Mouse (Mus musculus) midbrain, embryonic 13.5 days (tissue): ENCODE measurements around the gene 1700092M07Rik. TPM values are rescaled to one million over a fixed set of nuclear protein-coding genes. Genes with fewer than 3 reads are reported as not detected.

ENCODE experiments used
- ATAC-seq: fragments of 200-750 bp; cut with Nextera tagmentation; 2 replicates; pipeline ENCODE4 v1.8.0; 2017; ENCODE audit warnings: mild to moderate bottlenecking, moderate TSS enrichment, moderate library complexity
- H3K27ac ChIP-seq: fragments of 300-500 bp; sonication (generic); 2 replicates; pipeline ENCODE4 v1.5.1; 2015; ENCODE audit warnings: inconsistent platforms, mild to moderate bottlenecking, moderate library complexity
- H3K27me3 ChIP-seq: fragments of 300-500 bp; sonication (generic); 2 replicates; pipeline ENCODE4 v1.6.1; 2015; ENCODE audit warnings: mild to moderate bottlenecking, inconsistent platforms
- H3K36me3 ChIP-seq: fragments of 300-500 bp; sonication (generic); 2 replicates; pipeline ENCODE4 v1.6.1; 2015; ENCODE audit warnings: mild to moderate bottlenecking, inconsistent platforms
- H3K4me1 ChIP-seq: fragments of 300-500 bp; sonication (generic); replicated peaks from 2 replicates; pipeline ENCODE4 v1.6.1; 2015; ENCODE audit warnings: inconsistent platforms
- H3K4me2 ChIP-seq: fragments of 300-500 bp; sonication (generic); replicated peaks from 2 replicates; pipeline ENCODE4 v1.6.1; 2015; ENCODE audit warnings: moderate library complexity, mild to moderate bottlenecking, inconsistent platforms
- H3K4me3 ChIP-seq: fragments of 300-500 bp; sonication (generic); replicated peaks from 2 replicates; pipeline ENCODE4 v1.5.1; 2015; ENCODE audit warnings: mild to moderate bottlenecking, inconsistent platforms
- H3K9ac ChIP-seq: fragments of 300-500 bp; sonication (generic); replicated peaks from 2 replicates; pipeline ENCODE4 v1.6.1; 2015; ENCODE audit warnings: mild to moderate bottlenecking, inconsistent platforms
- H3K9me3 ChIP-seq: fragments of 300-500 bp; sonication (generic); 2 replicates; pipeline ENCODE4 v1.6.1; 2016; ENCODE audit warnings: mild to moderate bottlenecking, inconsistent platforms
- WGBS: fragments of 180-500 bp; shearing (Covaris S2); methylation state at CpG from one replicate; pipeline ENCODE4 v1.1.7; 2015; 5-methylcytosine and 5-hydroxymethylcytosine counted together
- polyA plus RNA-seq: library from polyadenylated mRNA; unstranded; fragments of >200 nt; fragmentation: Nextera tagmentation; extraction: Ambion mirVana; gene quantifications from 2 replicates; pipeline ENCODE4 v1.2.1, GENCODE M21; 2015

Gene 1700092M07Rik
- polyA plus RNA-seq, 1 experiment from 2014 or later: 2.5 TPM

DNA sequence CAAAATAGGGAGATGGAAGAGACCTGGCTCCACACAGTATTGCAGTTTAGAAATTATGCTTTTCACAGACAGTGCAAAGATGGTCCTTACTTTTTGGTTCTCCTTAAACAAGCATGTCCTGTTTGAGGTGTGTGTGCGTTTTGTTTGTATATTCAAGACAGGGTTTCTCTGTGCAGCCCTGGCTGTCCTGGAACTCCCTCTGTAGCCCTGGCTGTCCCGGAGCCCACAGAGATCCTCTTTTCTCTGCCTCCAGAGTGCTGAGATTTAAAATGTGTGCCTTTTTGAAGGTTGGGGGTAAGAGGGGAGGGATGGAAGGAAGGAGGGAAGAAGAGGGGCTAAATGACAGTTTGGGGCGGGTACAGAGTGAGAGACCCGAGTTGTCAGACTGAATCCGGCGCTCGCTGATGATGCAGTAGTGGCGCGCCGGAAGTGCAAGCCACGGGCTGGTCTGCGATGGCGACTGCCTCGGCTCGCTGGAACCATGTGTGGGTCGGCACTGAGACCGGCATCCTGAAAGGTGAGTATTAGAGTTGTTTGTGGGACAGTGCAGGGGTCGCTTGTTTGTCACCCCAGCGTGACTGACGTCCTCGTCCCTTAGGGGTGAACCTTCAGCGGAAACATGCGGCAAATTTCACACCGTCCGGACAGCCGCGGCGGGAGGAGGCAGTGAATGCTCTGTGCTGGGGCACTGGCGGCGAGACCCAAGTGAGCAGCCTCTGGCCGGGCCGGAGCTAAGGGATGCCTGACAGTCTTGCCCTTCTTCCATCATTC is 4.9 kb upstream of the 1700092M07Rik start, which contains the start of gene Wdr74:
Gene Wdr74, plus strand, starts transcription at position 439 of the 771 bp plus-strand sequence.
- H3K9me3 ChIP-seq: no peaks in the 10 kb centered on the region
- peak within 1 kb of the TSS; percentile 78 for H3K4me2 ChIP-seq
- H3K4me3 ChIP-seq: peak within 1 kb of the TSS; percentile 87
- peak within 1 kb of the TSS; percentile 77 for H3K27ac ChIP-seq
- WGBS: under 1% methylated on average over 32 of the region's 32 CpGs
- 0 out of 2 replicates have a peak, but pooled peaks cover 3% of the 10 kb centered on the region for H3K27me3 ChIP-seq
- ATAC-seq: peak; percentile 95
- peak within 1 kb of the TSS; percentile 83 for H3K9ac ChIP-seq
- peaks cover 28% of the 10 kb centered on the region for H3K36me3 ChIP-seq
- peaks cover 22% of the 10 kb centered on the region for H3K4me1 ChIP-seq

DNA sequence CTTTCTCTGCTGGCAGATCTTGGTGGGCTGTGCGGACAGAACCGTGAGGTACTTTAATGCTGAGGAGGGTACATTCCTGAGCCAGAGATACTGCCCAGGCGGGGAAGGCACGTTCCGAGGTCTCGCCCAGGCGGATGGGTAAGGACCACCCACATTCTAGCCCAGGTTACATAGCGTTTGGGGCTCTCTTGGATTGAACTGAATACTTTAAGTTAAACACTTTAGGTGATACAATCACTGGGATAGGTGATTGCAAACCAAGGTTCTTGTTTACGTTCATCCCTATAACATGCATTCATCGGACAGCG is 4.4 kb upstream of the 1700092M07Rik start:
- H3K4me3 ChIP-seq: peak overlapping the region; percentile 87
- no peaks in the 10 kb centered on the region for H3K9me3 ChIP-seq
- peak overlapping the region; percentile 78 for H3K4me2 ChIP-seq
- 0 out of 2 replicates have a peak, but pooled peaks cover 3% of the 10 kb centered on the region for H3K27me3 ChIP-seq
- H3K9ac ChIP-seq: peak overlapping the region; percentile 83
- ATAC-seq: no peak
- H3K36me3 ChIP-seq: peaks cover 29% of the 10 kb centered on the region
- H3K4me1 ChIP-seq: peaks cover 27% of the 10 kb centered on the region
- H3K27ac ChIP-seq: peak overlapping the region; percentile 77; the same call in 1 of the 2 replicates
- WGBS: 3% methylated on average over 11 of the region's 11 CpGs

DNA sequence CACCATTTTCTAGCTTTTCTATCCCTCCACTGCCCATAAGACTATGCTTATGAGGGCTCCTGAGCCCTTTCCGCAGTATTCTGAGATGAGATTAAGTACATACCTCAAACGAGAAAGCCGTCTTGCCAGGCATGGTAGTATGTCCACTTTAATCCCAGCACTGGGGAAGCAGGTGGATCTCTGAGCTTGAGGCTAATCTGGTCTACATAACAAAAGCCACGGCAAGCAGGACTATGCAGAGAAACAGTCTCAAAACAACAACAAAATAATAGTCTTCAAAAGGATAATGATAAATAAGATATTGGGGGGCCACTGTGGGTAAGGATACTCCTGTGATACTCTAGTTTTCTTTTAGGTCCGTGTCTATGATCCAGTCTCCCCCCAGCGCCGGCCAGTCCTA is 1.6 kb upstream of the 1700092M07Rik start:
- H3K4me3 ChIP-seq: no peak overlapping the region
- ATAC-seq: no peak

DNA sequence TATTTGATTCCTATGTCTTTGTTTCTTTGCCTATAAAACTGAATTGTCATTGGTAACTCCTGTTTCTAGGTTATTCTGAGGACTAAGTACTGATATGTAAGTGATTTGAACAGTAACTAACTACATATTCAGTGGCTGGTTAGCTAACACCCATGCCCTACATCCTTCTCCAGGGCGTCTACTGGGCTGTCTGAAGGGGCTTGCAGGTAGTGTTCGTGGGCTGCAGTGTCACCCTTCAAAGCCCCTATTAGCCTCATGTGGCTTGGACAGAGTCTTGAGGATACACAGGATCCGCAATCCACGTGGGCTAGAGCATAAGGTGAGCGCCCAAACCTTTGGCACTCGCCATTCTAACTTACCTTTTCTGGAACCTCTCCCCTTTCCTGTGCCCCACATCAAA is 872 bp upstream of the 1700092M07Rik start:
- Histone ChIP-seq H3K4me3 (no peak overlapping the region), H3K36me3 (peaks cover 45% of the 10 kb centered on the region)
- 95% methylated on average over 6 of the region's 6 CpGs for WGBS

More for the DNA sequence above, 1.6 kb upstream of the 1700092M07Rik start:
- Histone ChIP-seq H3K9ac (no peak overlapping the region), H3K27me3 (0 out of 2 replicates have a peak, but pooled peaks cover 3% of the 10 kb centered on the region), H3K9me3 (no peaks in the 10 kb centered on the region), H3K27ac (no peak overlapping the region), H3K4me1 (peaks cover 41% of the 10 kb centered on the region), H3K36me3 (peaks cover 41% of the 10 kb centered on the region), H3K4me2 (no peak overlapping the region)
- 92% methylated on average over 7 of the region's 7 CpGs for WGBS

DNA sequence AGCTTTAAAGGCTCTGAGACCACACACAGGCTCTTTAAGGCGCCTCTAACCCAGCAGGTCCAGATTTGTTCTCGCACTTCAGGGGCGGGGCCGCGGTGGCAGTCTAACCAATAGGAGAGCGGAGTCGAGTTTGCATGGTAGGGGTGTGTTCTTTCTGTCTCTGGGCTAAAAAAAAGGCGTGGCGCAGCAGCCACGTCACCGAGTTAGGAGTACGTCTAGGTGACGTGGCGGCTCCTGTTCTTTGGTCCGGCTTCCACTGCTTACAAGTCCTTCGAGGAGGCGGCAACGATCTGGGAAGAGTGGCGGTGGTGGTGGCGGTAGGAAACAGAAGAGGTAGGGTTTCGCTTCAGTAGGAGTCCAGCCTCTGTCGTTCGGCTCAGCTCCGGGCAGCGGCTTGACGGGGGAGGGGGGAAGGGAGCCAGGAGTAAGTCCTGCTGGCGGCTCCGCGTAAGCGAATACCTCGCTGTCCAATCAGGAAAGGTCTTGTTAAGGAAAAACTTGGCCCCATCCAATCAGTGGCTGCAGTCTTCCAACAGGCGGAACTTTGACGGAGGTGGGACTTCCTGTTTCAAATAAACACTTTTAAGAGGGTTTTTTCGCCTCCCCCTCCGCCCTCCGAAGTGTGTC is 838 bp downstream of the 1700092M07Rik start, which contains the start of gene Stx5a:
Gene Stx5a, plus strand, starts transcription at position 171 of the 627 bp plus-strand sequence.
- peak; percentile 98 for ATAC-seq
- Histone ChIP-seq H3K36me3 (peaks cover 62% of the 10 kb centered on the region), H3K27ac (peak within 1 kb of the TSS; percentile 95), H3K9ac (peak within 1 kb of the TSS; percentile 87), H3K4me1 (peaks cover 37% of the 10 kb centered on the region), H3K9me3 (no peaks in the 10 kb centered on the region), H3K27me3 (no peaks in the 10 kb centered on the region), H3K4me3 (peak within 1 kb of the TSS; percentile 76), H3K4me2 (peak within 1 kb of the TSS; percentile 84)
- under 1% methylated on average over 36 of the region's 36 CpGs for WGBS

More for the DNA sequence above, 872 bp upstream of the 1700092M07Rik start:
- Histone ChIP-seq H3K4me1 (peaks cover 41% of the 10 kb centered on the region), H3K27ac (no peak overlapping the region), H3K9ac (no peak overlapping the region), H3K27me3 (no peaks in the 10 kb centered on the region), H3K4me2 (no peak overlapping the region), H3K9me3 (no peaks in the 10 kb centered on the region)
- ATAC-seq: no peak

DNA sequence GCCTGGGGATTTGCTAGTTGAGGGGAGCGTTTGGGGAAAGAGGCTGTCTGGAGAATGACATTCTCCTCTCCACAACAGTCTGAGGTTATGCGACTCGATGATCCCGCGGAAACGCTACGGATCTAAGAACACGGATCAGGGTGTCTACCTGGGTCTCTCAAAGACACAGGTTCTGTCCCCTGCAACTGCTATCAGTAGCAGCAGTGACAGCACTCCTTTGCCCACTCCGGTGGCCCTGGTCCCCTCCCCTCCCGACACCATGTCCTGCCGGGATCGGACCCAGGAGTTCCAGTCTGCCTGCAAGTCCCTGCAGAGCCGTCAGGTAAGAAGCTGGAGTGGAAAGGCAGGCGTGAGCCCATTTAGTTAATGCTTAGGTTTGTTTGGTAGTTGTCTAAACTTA is 1.7 kb downstream of the 1700092M07Rik start:
- WGBS: 27% methylated on average over 14 of the region's 14 CpGs
- no peaks in the 10 kb centered on the region for H3K27me3 ChIP-seq
- H3K4me2 ChIP-seq: peak overlapping the region; percentile 84
- H3K4me3 ChIP-seq: peak overlapping the region; percentile 76
- no peak for ATAC-seq
- no peaks in the 10 kb centered on the region for H3K9me3 ChIP-seq
- H3K9ac ChIP-seq: peak overlapping the region; percentile 87
- H3K36me3 ChIP-seq: peaks cover 71% of the 10 kb centered on the region
- H3K4me1 ChIP-seq: peaks cover 29% of the 10 kb centered on the region
- peak overlapping the region; percentile 95 for H3K27ac ChIP-seq

DNA sequence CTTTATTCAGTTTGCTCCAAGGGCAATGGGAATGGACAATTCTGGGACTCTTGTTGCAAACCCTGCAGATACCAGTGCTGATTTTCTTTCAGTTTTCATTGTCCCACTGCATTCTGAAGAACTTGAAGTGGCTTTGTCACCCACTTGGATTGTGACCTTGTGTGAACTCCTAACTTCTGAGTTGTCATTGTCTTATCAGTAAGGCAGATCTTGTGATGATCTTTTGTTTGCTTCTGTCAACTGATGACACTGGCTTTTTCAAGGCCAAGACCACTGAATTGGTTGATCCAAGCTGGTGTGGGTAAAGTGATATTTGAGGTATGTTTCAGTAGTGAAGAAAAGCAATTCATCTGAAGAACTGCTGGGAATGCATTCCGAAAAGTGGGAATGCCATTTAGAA is 4.9 kb downstream of the 1700092M07Rik start:
- no peak overlapping the region for H3K27ac ChIP-seq
- peaks cover 25% of the 10 kb centered on the region for H3K4me1 ChIP-seq
- H3K36me3 ChIP-seq: peaks cover 76% of the 10 kb centered on the region
- no peak for ATAC-seq
- no peak overlapping the region for H3K4me3 ChIP-seq
- H3K9me3 ChIP-seq: no peaks in the 10 kb centered on the region
- no peak overlapping the region for H3K9ac ChIP-seq
- H3K27me3 ChIP-seq: no peaks in the 10 kb centered on the region
- 100% methylated on average over 1 of the region's 1 CpGs for WGBS
- H3K4me2 ChIP-seq: no peak overlapping the region

DNA sequence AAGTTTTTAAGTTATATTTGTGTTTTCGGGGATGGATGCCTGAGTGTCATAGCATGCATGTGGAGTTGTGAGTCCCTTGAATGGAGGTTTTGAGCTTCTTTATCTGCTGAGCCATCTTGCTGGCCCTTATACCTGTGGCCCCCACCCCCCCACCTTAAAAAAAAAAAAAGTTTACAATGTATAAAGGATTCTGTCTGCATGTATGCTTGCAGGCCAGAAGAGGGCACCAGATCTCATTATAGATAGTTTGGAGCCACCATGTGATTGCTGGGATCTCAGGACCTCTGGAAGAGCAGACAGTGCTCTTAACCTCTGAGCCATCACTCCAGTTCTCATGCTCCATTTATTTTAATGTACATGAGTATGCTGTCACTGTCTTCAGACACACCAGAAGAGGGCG is 6.8 kb downstream of the 1700092M07Rik start:
- H3K9ac ChIP-seq: no peak overlapping the region
- no peak for ATAC-seq
- H3K27me3 ChIP-seq: no peaks in the 10 kb centered on the region
- 67% methylated on average over 2 of the region's 2 CpGs for WGBS
- H3K4me2 ChIP-seq: no peak overlapping the region
- H3K4me3 ChIP-seq: no peak overlapping the region
- H3K36me3 ChIP-seq: peaks cover 92% of the 10 kb centered on the region
- H3K9me3 ChIP-seq: no peaks in the 10 kb centered on the region
- H3K4me1 ChIP-seq: peaks cover 14% of the 10 kb centered on the region
- H3K27ac ChIP-seq: no peak overlapping the region

DNA sequence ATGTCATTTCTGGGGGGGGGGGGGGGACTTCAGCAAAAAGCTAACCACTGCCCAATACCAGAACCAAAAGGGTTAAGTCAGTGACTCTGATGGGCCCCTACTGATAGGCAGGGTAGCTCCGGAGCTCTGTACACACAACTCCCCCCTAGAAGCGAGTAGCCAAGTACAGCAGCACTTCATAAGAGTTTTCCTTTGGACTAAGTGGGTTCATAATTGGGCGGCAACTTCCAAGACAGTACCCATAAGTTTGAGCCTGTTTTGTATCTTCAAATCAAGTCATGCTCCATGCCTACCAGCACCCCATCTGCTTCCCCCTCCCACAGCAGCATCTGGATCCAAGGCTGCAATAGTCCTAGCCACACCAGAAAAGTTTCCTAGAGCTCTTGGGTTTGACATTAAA is 15.1 kb downstream of the 1700092M07Rik start:
- H3K9me3 ChIP-seq: no peaks in the 10 kb centered on the region
- H3K4me2 ChIP-seq: no peak overlapping the region
- peaks cover 24% of the 10 kb centered on the region for H3K4me1 ChIP-seq
- H3K36me3 ChIP-seq: peaks cover 43% of the 10 kb centered on the region
- no peak overlapping the region for H3K27ac ChIP-seq
- ATAC-seq: no peak
- 83% methylated on average over 3 of the region's 3 CpGs for WGBS
- H3K27me3 ChIP-seq: no peaks in the 10 kb centered on the region
- no peak overlapping the region for H3K9ac ChIP-seq
- H3K4me3 ChIP-seq: 0 out of 2 replicates have a peak overlapping the region, but pooled peaks have one; percentile 80

DNA sequence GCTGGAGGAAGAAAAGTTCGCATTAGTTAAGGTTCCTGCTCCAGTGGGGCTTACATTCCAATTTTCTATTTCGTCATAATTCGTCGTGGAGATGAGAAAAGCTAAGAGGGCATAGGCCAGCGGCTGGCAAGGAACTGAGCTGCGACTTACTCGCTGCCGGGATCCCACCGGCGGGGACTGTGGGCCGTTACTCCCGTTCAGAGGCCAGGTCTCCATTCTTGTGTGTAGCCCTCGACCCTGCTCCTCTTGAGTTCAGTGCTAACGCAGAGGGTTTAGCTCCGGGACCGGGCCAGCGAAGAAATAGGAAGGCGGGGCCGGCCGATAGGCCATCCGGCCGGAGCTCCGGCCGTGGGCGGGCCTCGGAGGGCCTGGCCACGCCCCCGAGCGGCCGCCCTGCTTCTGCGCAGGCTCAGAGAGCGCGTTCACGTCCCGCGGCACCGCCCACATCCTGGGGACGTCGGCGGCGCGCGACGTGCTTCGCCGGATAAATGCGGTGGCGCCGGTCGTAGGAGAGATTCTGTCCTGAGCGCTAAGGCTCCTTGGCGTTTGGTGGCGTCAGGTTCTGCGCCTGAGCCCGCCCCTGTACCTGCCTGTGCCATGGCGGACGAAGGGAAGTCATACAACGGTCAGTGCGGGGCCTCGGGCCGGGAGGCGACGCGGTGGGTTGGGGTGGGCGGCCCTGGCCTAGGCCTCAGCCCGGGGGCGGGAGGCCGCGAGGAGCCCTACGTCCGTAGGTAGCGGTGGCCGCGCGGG is 16.3 kb downstream of the 1700092M07Rik start, which contains the start of gene Nxf1:
Gene Nxf1, plus strand, starts transcription at position 439 of the 753 bp plus-strand sequence.
- H3K27me3 ChIP-seq: no peaks in the 10 kb centered on the region
- H3K36me3 ChIP-seq: peaks cover 33% of the 10 kb centered on the region
- H3K9ac ChIP-seq: peak within 1 kb of the TSS; percentile 90
- WGBS: under 1% methylated on average over 75 of the region's 75 CpGs
- H3K9me3 ChIP-seq: no peaks in the 10 kb centered on the region
- peak within 1 kb of the TSS; percentile 80 for H3K4me3 ChIP-seq
- peaks cover 24% of the 10 kb centered on the region for H3K4me1 ChIP-seq
- peak within 1 kb of the TSS; percentile 87 for H3K27ac ChIP-seq
- H3K4me2 ChIP-seq: peak within 1 kb of the TSS; percentile 75
- peak; percentile 94 for ATAC-seq

DNA sequence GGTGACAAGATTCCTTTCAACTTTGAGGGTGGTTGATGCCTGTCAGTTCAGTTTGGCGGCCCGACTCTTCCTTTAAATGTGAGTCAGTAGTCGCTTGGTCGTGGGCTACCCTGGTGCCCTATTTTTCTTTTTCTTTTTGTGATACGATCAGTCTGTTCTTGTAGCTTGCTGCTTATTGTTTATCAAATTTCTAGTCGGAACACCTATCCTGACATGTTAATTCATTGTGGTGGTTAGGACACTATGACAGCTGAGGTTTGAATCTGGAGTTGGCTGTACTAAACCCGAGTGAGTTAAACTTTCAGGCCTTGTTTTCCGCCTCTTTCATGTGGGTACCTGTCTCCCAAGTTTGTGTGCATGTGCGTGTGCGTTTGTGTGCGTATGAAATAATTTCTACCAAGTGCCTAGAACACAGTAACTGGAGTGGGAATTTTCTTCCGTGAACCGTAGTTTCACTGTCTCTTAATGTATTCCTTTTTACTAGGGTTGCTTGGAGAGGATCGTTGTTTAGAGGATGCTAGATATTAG is 17.0 kb downstream of the 1700092M07Rik start:
- H3K36me3 ChIP-seq: peaks cover 31% of the 10 kb centered on the region
- no peak for ATAC-seq
- H3K4me2 ChIP-seq: peak overlapping the region; percentile 75
- peak overlapping the region; percentile 87 for H3K27ac ChIP-seq
- peak overlapping the region; percentile 90 for H3K9ac ChIP-seq
- H3K4me3 ChIP-seq: peak overlapping the region; percentile 80
- H3K27me3 ChIP-seq: no peaks in the 10 kb centered on the region
- H3K9me3 ChIP-seq: no peaks in the 10 kb centered on the region
- WGBS: 7% methylated on average over 14 of the region's 14 CpGs
- H3K4me1 ChIP-seq: peaks cover 24% of the 10 kb centered on the region
